Mouse (Mus musculus) midbrain, embryonic 14.5 days (tissue): ENCODE measurements around the gene Scn3a. TPM values are rescaled to one million over a fixed set of nuclear protein-coding genes. Genes with fewer than 3 reads are reported as not detected.
A peak's percentile ranks its signal among the peaks of the same experiment; 100 is the strongest.

ENCODE experiments used
- ATAC-seq: fragments of 200-750 bp; cut with Nextera tagmentation; 2 replicates; pipeline ENCODE4 v1.8.0; 2017; ENCODE audit warnings: moderate number of reproducible peaks, moderate library complexity; ENCODE audit not compliant: low FRiP score, low TSS enrichment
- DNase-seq: peaks from one replicate; pipeline ENCODE4 v3.0.0-alpha.2; 2015
- H3K27ac ChIP-seq: fragments of 300-500 bp; sonication (generic); replicated peaks from 2 replicates; pipeline ENCODE4 v1.5.1; 2014; ENCODE audit warnings: mild to moderate bottlenecking, low read depth, low read length, moderate library complexity
- H3K27me3 ChIP-seq: fragments of 300-500 bp; sonication (generic); 2 replicates; pipeline ENCODE4 v1.6.1; 2014; ENCODE audit warnings: low read length, control low read depth, mixed read lengths; ENCODE audit not compliant: control insufficient read depth, insufficient read depth
- H3K36me3 ChIP-seq: fragments of 300-500 bp; sonication (generic); 2 replicates; pipeline ENCODE4 v1.6.1; 2014; ENCODE audit warnings: low read length, control low read depth; ENCODE audit not compliant: control insufficient read depth, insufficient read depth
- H3K4me1 ChIP-seq: fragments of 300-500 bp; sonication (generic); 2 replicates; pipeline ENCODE4 v1.6.1; 2014; ENCODE audit warnings: mild to moderate bottlenecking, antibody characterized with exemption, low read length, control low read depth; ENCODE audit not compliant: control insufficient read depth, insufficient read depth
- H3K4me2 ChIP-seq: fragments of 300-500 bp; sonication (generic); 2 replicates; pipeline ENCODE4 v1.6.1; 2014; ENCODE audit warnings: mild to moderate bottlenecking, low read length, moderate library complexity
- H3K4me3 ChIP-seq: fragments of 300-500 bp; sonication (generic); replicated peaks from 2 replicates; pipeline ENCODE4 v1.5.1; 2014; ENCODE audit warnings: low read depth, low read length
- H3K9ac ChIP-seq: fragments of 300-500 bp; sonication (generic); replicated peaks from 2 replicates; pipeline ENCODE4 v1.6.1; 2014; ENCODE audit warnings: mild to moderate bottlenecking, low read length, moderate library complexity
- H3K9me3 ChIP-seq: fragments of 300-500 bp; sonication (generic); 2 replicates; pipeline ENCODE4 v1.6.1; 2016; ENCODE audit warnings: low read length, control low read depth, mixed read lengths; ENCODE audit not compliant: control insufficient read depth
- whole genome bisulfite sequencing: fragments of 180-500 bp; shearing (Covaris S2); extraction: QIAGEN DNeasy Blood & Tissue Kit; methylation state at CpG from one replicate; pipeline ENCODE4 v1.1.7; 2014; 5-methylcytosine and 5-hydroxymethylcytosine counted together
- polyA plus RNA-seq: library from polyadenylated mRNA; unstranded; fragments of >200 nt; fragmentation: Nextera tagmentation; extraction: Ambion mirVana; gene quantifications from 2 replicates; pipeline ENCODE4 v1.2.1, GENCODE M21; 2014

The Scn3a gene
- polyA plus RNA-seq, 1 experiment from 2014 or later, result 87.2 TPM

- no peak for ATAC-seq
- Histone ChIP-seq H3K4me1 (peaks cover 17% of the 10 kb centered on the region), H3K9me3 (no peaks in the 10 kb centered on the region), H3K4me2 (no peak overlapping the region), H3K9ac (no peak overlapping the region), H3K27ac (no peak overlapping the region), H3K4me3 (no peak overlapping the region), H3K36me3 (no peaks in the 10 kb centered on the region), H3K27me3 (no peaks in the 10 kb centered on the region)
- peak; percentile 44 for DNase-seq
- 64% methylated on average over 5 of the region's 5 CpGs for WGBS
Measured at GRCm38 (mm10) chr2:65423501-65423900, 143.9 kb downstream of the Scn3a start.

- Histone ChIP-seq H3K27ac (peak overlapping the region; percentile 64), H3K9me3 (no peaks in the 10 kb centered on the region), H3K4me2 (no peak overlapping the region), H3K9ac (no peak overlapping the region), H3K27me3 (no peaks in the 10 kb centered on the region), H3K36me3 (no peaks in the 10 kb centered on the region), H3K4me3 (no peak overlapping the region), H3K4me1 (peaks cover 17% of the 10 kb centered on the region)
- 33% methylated on average over 11 of the region's 11 CpGs for WGBS
- DNase-seq (peak; percentile 55), ATAC-seq (peak; percentile 34; the same call in 1 of the 2 replicates)
Measured at GRCm38 (mm10) chr2:65421259-65422255, 145.9 kb downstream of the Scn3a start.

GRCm38 (mm10) chr2:65418608-65419007, 148.8 kb downstream of the Scn3a start:
- Histone ChIP-seq H3K36me3 (no peaks in the 10 kb centered on the region), H3K4me2 (no peak overlapping the region), H3K27ac (no peak overlapping the region), H3K4me1 (peaks cover 39% of the 10 kb centered on the region), H3K9me3 (no peaks in the 10 kb centered on the region), H3K4me3 (no peak overlapping the region), H3K27me3 (no peaks in the 10 kb centered on the region), H3K9ac (no peak overlapping the region)
- no peak for ATAC-seq
- 71% methylated on average over 1 of the region's 1 CpGs for WGBS
- DNase-seq, result no peak

- 100% methylated on average over 1 of the region's 1 CpGs for WGBS
- Histone ChIP-seq H3K4me2 (no peak overlapping the region), H3K27me3 (no peaks in the 10 kb centered on the region), H3K4me3 (no peak overlapping the region), H3K36me3 (no peaks in the 10 kb centered on the region), H3K4me1 (peaks cover 27% of the 10 kb centered on the region), H3K9me3 (no peaks in the 10 kb centered on the region), H3K9ac (no peak overlapping the region), H3K27ac (peak overlapping the region; percentile 92)
- ATAC-seq (no peak), DNase-seq (no peak)
Measured at GRCm38 (mm10) chr2:65416535-65416934, 150.9 kb downstream of the Scn3a start.

GRCm38 (mm10) chr2:65415294-65415693, 152.1 kb downstream of the Scn3a start:
- Histone ChIP-seq H3K27me3 (no peaks in the 10 kb centered on the region), H3K27ac (peak overlapping the region; percentile 92), H3K36me3 (no peaks in the 10 kb centered on the region), H3K4me3 (no peak overlapping the region), H3K4me2 (peak overlapping the region; percentile 62), H3K9ac (no peak overlapping the region), H3K4me1 (peaks cover 22% of the 10 kb centered on the region), H3K9me3 (no peaks in the 10 kb centered on the region)
- ATAC-seq, result peak; percentile 59
- 0% methylated on average over 2 of the region's 2 CpGs for WGBS
- peak; percentile 59 for DNase-seq

- H3K27me3 ChIP-seq, result no peaks in the 10 kb centered on the region
- H3K36me3 ChIP-seq, result no peaks in the 10 kb centered on the region
- H3K9me3 ChIP-seq, result no peaks in the 10 kb centered on the region
- DNase-seq (peak; percentile 97), ATAC-seq (peak; percentile 88)
- H3K4me1 ChIP-seq, result peaks cover 22% of the 10 kb centered on the region
- peak overlapping the region; percentile 62 for H3K4me2 ChIP-seq
- H3K4me3 ChIP-seq, result peak overlapping the region; percentile 19; the same call in 1 of the 2 replicates
- peak overlapping the region; percentile 92 for H3K27ac ChIP-seq
- H3K9ac ChIP-seq, result peak overlapping the region; percentile 17; the same call in 1 of the 2 replicates
- 3% methylated on average over 6 of the region's 6 CpGs for WGBS
Measured at GRCm38 (mm10) chr2:65414806-65415281, 152.6 kb downstream of the Scn3a start.

- H3K36me3 ChIP-seq, result no peaks in the 10 kb centered on the region
- DNase-seq (peak; percentile 87), ATAC-seq (peak; percentile 85)
- peaks cover 22% of the 10 kb centered on the region for H3K4me1 ChIP-seq
- no peaks in the 10 kb centered on the region for H3K27me3 ChIP-seq
- H3K9me3 ChIP-seq, result no peaks in the 10 kb centered on the region
- H3K9ac ChIP-seq, result peak overlapping the region; percentile 39; the same call in 1 of the 2 replicates
- peak overlapping the region; percentile 62 for H3K4me2 ChIP-seq
- peak overlapping the region; percentile 19 for H3K4me3 ChIP-seq
- peak overlapping the region; percentile 92 for H3K27ac ChIP-seq
- WGBS, result under 1% methylated on average over 7 of the region's 7 CpGs
Measured at GRCm38 (mm10) chr2:65414237-65414636, 153.2 kb downstream of the Scn3a start.

- ATAC-seq (peak; percentile 53), DNase-seq (peak; percentile 88)
- H3K27me3 ChIP-seq, result no peaks in the 10 kb centered on the region
- no peaks in the 10 kb centered on the region for H3K9me3 ChIP-seq
- 0% methylated on average over 3 of the region's 3 CpGs for WGBS
- H3K4me3 ChIP-seq, result peak overlapping the region; percentile 19
- peak overlapping the region; percentile 92 for H3K27ac ChIP-seq
- H3K4me2 ChIP-seq, result peak overlapping the region; percentile 62
- H3K9ac ChIP-seq, result peak overlapping the region; percentile 39; the same call in 1 of the 2 replicates
- no peaks in the 10 kb centered on the region for H3K36me3 ChIP-seq
- peaks cover 22% of the 10 kb centered on the region for H3K4me1 ChIP-seq
Measured at GRCm38 (mm10) chr2:65413746-65414145, 153.7 kb downstream of the Scn3a start.
